Mouse (Mus musculus) forebrain, embryonic 13.5 days (tissue): ENCODE measurements around the gene Acer3. TPM values are rescaled to one million over a fixed set of nuclear protein-coding genes. Genes with fewer than 3 reads are reported as not detected.
A peak's percentile ranks its signal among the peaks of the same experiment; 100 is the strongest.

Experiments used
- ATAC-seq: fragments of 200-750 bp; cut with Nextera tagmentation; 2 replicates; pipeline ENCODE4 v1.8.0; 2017
- H3K27ac ChIP-seq: fragments of 300-500 bp; sonication (generic); 2 replicates; pipeline ENCODE4 v1.5.1; 2015; ENCODE audit warnings: inconsistent platforms, mild to moderate bottlenecking, moderate library complexity
- H3K27me3 ChIP-seq: fragments of 300-500 bp; sonication (generic); 2 replicates; pipeline ENCODE4 v1.6.1; 2015; ENCODE audit warnings: mild to moderate bottlenecking, inconsistent platforms
- H3K36me3 ChIP-seq: fragments of 300-500 bp; sonication (generic); 2 replicates; pipeline ENCODE4 v1.6.1; 2015; ENCODE audit warnings: mild to moderate bottlenecking, inconsistent platforms; ENCODE audit not compliant: poor library complexity, severe bottlenecking
- H3K4me1 ChIP-seq: fragments of 300-500 bp; sonication (generic); 2 replicates; pipeline ENCODE4 v1.6.1; 2015; ENCODE audit warnings: inconsistent platforms
- H3K4me2 ChIP-seq: fragments of 300-500 bp; sonication (generic); 2 replicates; pipeline ENCODE4 v1.6.1; 2015; ENCODE audit warnings: inconsistent platforms, mild to moderate bottlenecking, moderate library complexity
- H3K4me3 ChIP-seq: fragments of 300-500 bp; sonication (generic); 2 replicates; pipeline ENCODE4 v1.5.1; 2015; ENCODE audit warnings: mild to moderate bottlenecking, inconsistent platforms
- H3K9ac ChIP-seq: fragments of 300-500 bp; sonication (generic); 2 replicates; pipeline ENCODE4 v1.6.1; 2015; ENCODE audit warnings: mild to moderate bottlenecking, inconsistent platforms
- H3K9me3 ChIP-seq: fragments of 300-500 bp; sonication (generic); replicated peaks from 2 replicates; pipeline ENCODE4 v1.6.1; 2016; ENCODE audit warnings: inconsistent platforms
- WGBS: fragments of 180-500 bp; shearing (Covaris S2); methylation state at CpG from one replicate; pipeline ENCODE4 v1.1.7; 2015; 5-methylcytosine and 5-hydroxymethylcytosine counted together
- polyA plus RNA-seq: library from polyadenylated mRNA; unstranded; fragments of >200 nt; fragmentation: Nextera tagmentation; extraction: Ambion mirVana; gene quantifications from 2 replicates; pipeline ENCODE4 v1.2.1, GENCODE M21; 2015

Gene Acer3
- 9.3 and 12.8 TPM in 2 replicates for polyA plus RNA-seq

GRCm38 (mm10) chr7:98321083-98321482 lies at the start of gene Acer3:
Gene Acer3, minus strand, starts transcription at chr7:98321208.
- Histone ChIP-seq H3K27ac (no peak within 1 kb of the TSS), H3K27me3 (peaks cover 11% of the 10 kb centered on the region), H3K4me3 (no peak within 1 kb of the TSS), H3K36me3 (no peaks in the 10 kb centered on the region), H3K4me2 (no peak within 1 kb of the TSS), H3K4me1 (peaks cover 14% of the 10 kb centered on the region), H3K9ac (no peak within 1 kb of the TSS), H3K9me3 (no peaks in the 10 kb centered on the region)
- ATAC-seq, result no peak
- WGBS, result 89% methylated on average over 2 of the region's 2 CpGs

- Histone ChIP-seq H3K4me2 (no peak overlapping the region), H3K27ac (no peak overlapping the region), H3K9me3 (no peaks in the 10 kb centered on the region), H3K27me3 (no peaks in the 10 kb centered on the region), H3K4me1 (peaks cover 7% of the 10 kb centered on the region), H3K9ac (no peak overlapping the region), H3K36me3 (no peaks in the 10 kb centered on the region), H3K4me3 (no peak overlapping the region)
- WGBS, result 38% methylated on average over 10 of the region's 10 CpGs
- no peak for ATAC-seq
These were observed 48.9 kb upstream of the Acer3 start for GRCm38 (mm10) chr7:98369762-98370369.

GRCm38 (mm10) chr7:98361662-98362061 lies 40.7 kb upstream of the Acer3 start:
- WGBS, result 42% methylated on average over 2 of the region's 2 CpGs
- no peaks in the 10 kb centered on the region; the same call in 1 of the 2 replicates for H3K27me3 ChIP-seq
- no peaks in the 10 kb centered on the region for H3K36me3 ChIP-seq
- peaks cover 30% of the 10 kb centered on the region for H3K4me1 ChIP-seq
- peak overlapping the region; percentile 87 for H3K4me2 ChIP-seq
- H3K4me3 ChIP-seq, result peak overlapping the region; percentile 65
- no peak overlapping the region for H3K27ac ChIP-seq
- H3K9me3 ChIP-seq, result no peaks in the 10 kb centered on the region
- ATAC-seq, result no peak; the same call in 1 of the 2 replicates
- no peak overlapping the region for H3K9ac ChIP-seq

- Histone ChIP-seq H3K4me3 (peak within 1 kb of the TSS; percentile 65), H3K27me3 (no peaks in the 10 kb centered on the region; the same call in 1 of the 2 replicates), H3K9ac (peak within 1 kb of the TSS; percentile 77), H3K9me3 (no peaks in the 10 kb centered on the region), H3K27ac (peak within 1 kb of the TSS; percentile 74), H3K4me1 (peaks cover 35% of the 10 kb centered on the region), H3K4me2 (peak within 1 kb of the TSS; percentile 87), H3K36me3 (no peaks in the 10 kb centered on the region)
- peak; percentile 95 for ATAC-seq
- under 1% methylated on average over 52 of the region's 52 CpGs for WGBS
These were observed 40.1 kb upstream of the Acer3 start, which contains the start of gene Tsku for GRCm38 (mm10) chr7:98361063-98361652. Gene Tsku, minus strand, starts transcription at chr7:98361328.

- ATAC-seq, result peak; percentile 34
- Histone ChIP-seq H3K4me2 (peak overlapping the region; percentile 87), H3K36me3 (no peaks in the 10 kb centered on the region), H3K9me3 (no peaks in the 10 kb centered on the region), H3K9ac (peak overlapping the region; percentile 77), H3K4me1 (peaks cover 40% of the 10 kb centered on the region), H3K4me3 (peak overlapping the region; percentile 65), H3K27me3 (no peaks in the 10 kb centered on the region; the same call in 1 of the 2 replicates), H3K27ac (peak overlapping the region; percentile 74)
- 0% methylated on average over 20 of the region's 20 CpGs for WGBS
These were observed 39.6 kb upstream of the Acer3 start for GRCm38 (mm10) chr7:98360621-98360990.

- WGBS, result under 1% methylated on average over 33 of the region's 33 CpGs
- peak; percentile 44 for ATAC-seq
- H3K36me3 ChIP-seq, result no peaks in the 10 kb centered on the region
- H3K9ac ChIP-seq, result peak overlapping the region; percentile 77
- H3K4me2 ChIP-seq, result peak overlapping the region; percentile 87
- H3K4me1 ChIP-seq, result peaks cover 45% of the 10 kb centered on the region
- no peaks in the 10 kb centered on the region; the same call in 1 of the 2 replicates for H3K27me3 ChIP-seq
- H3K4me3 ChIP-seq, result peak overlapping the region; percentile 65
- peak overlapping the region; percentile 74 for H3K27ac ChIP-seq
- H3K9me3 ChIP-seq, result no peaks in the 10 kb centered on the region
These were observed 39.1 kb upstream of the Acer3 start for GRCm38 (mm10) chr7:98359951-98360620.

- 0 out of 2 replicates have a peak overlapping the region, but pooled peaks have one; percentile 87 for H3K4me2 ChIP-seq
- H3K9me3 ChIP-seq, result no peaks in the 10 kb centered on the region
- no peak for ATAC-seq
- no peak overlapping the region for H3K27ac ChIP-seq
- H3K36me3 ChIP-seq, result peaks cover under 1% of the 10 kb centered on the region; the same call in 1 of the 2 replicates
- H3K4me3 ChIP-seq, result no peak overlapping the region
- H3K9ac ChIP-seq, result no peak overlapping the region
- peaks cover 58% of the 10 kb centered on the region for H3K4me1 ChIP-seq
- 57% methylated on average over 1 of the region's 1 CpGs for WGBS
- no peaks in the 10 kb centered on the region; the same call in 1 of the 2 replicates for H3K27me3 ChIP-seq
These were observed 37.0 kb upstream of the Acer3 start for GRCm38 (mm10) chr7:98358016-98358415.

- no peak for ATAC-seq
- no peaks in the 10 kb centered on the region; the same call in 1 of the 2 replicates for H3K27me3 ChIP-seq
- WGBS, result 88% methylated on average over 5 of the region's 5 CpGs
- no peak overlapping the region for H3K9ac ChIP-seq
- no peak overlapping the region for H3K4me2 ChIP-seq
- peaks cover 58% of the 10 kb centered on the region for H3K4me1 ChIP-seq
- no peaks in the 10 kb centered on the region for H3K9me3 ChIP-seq
- H3K27ac ChIP-seq, result no peak overlapping the region
- H3K4me3 ChIP-seq, result no peak overlapping the region
- H3K36me3 ChIP-seq, result peaks cover 7% of the 10 kb centered on the region
These were observed 36.3 kb upstream of the Acer3 start for GRCm38 (mm10) chr7:98357324-98357723.

- Histone ChIP-seq H3K9me3 (no peaks in the 10 kb centered on the region), H3K4me1 (peaks cover 52% of the 10 kb centered on the region), H3K36me3 (peaks cover 31% of the 10 kb centered on the region), H3K9ac (no peak overlapping the region), H3K4me2 (no peak overlapping the region), H3K27ac (0 out of 2 replicates have a peak overlapping the region, but pooled peaks have one; percentile 10), H3K4me3 (no peak overlapping the region), H3K27me3 (no peaks in the 10 kb centered on the region; the same call in 1 of the 2 replicates)
- ATAC-seq, result no peak
- 31% methylated on average over 4 of the region's 4 CpGs for WGBS
These were observed 33.9 kb upstream of the Acer3 start for GRCm38 (mm10) chr7:98354921-98355310.

GRCm38 (mm10) chr7:98354160-98354920 lies 33.3 kb upstream of the Acer3 start:
- peaks cover 34% of the 10 kb centered on the region for H3K36me3 ChIP-seq
- no peaks in the 10 kb centered on the region for H3K9me3 ChIP-seq
- ATAC-seq, result peak; percentile 28; the same call in 1 of the 2 replicates
- H3K4me3 ChIP-seq, result no peak overlapping the region
- no peak overlapping the region for H3K9ac ChIP-seq
- no peak overlapping the region for H3K4me2 ChIP-seq
- H3K27me3 ChIP-seq, result no peaks in the 10 kb centered on the region; the same call in 1 of the 2 replicates
- WGBS, result 19% methylated on average over 12 of the region's 12 CpGs
- H3K4me1 ChIP-seq, result peaks cover 46% of the 10 kb centered on the region
- H3K27ac ChIP-seq, result peak overlapping the region; percentile 10; the same call in 1 of the 2 replicates

- H3K27me3 ChIP-seq, result no peaks in the 10 kb centered on the region
- no peak overlapping the region for H3K9ac ChIP-seq
- WGBS, result 82% methylated on average over 5 of the region's 5 CpGs
- H3K4me2 ChIP-seq, result no peak overlapping the region
- no peak for ATAC-seq
- no peak overlapping the region; the same call in 1 of the 2 replicates for H3K27ac ChIP-seq
- H3K9me3 ChIP-seq, result no peaks in the 10 kb centered on the region
- H3K4me3 ChIP-seq, result no peak overlapping the region
- peaks cover 39% of the 10 kb centered on the region for H3K4me1 ChIP-seq
- peaks cover 34% of the 10 kb centered on the region for H3K36me3 ChIP-seq
These were observed 32.6 kb upstream of the Acer3 start for GRCm38 (mm10) chr7:98353616-98354015.
